Mouse (Mus musculus): ENCODE measurements around the gene Endog.
"Not testable (repeated sequence)": the region's sequence is repeated elsewhere in the genome, so short reads cannot be mapped to it uniquely, and the experiment has no call there.

Gene Endog

DNA sequence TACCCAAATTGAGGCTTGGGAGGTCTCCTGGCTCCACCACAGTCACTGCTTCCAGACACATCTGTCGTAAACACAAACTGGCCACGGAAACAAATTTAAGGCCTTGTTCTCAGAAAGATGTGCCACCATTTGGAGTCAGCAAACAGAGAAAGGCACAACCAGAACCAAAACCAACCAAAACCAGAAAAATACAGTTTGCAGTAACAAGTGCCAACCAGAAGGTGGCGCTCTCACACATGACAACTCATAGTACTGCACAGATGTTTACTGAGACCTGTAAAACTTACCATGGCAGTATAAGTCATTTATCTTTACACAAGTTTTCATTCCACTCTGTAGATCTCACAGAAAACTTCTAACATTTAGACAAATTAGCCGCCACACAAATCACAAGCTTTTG is 4.6 kb upstream of the Endog start:
- DNase-seq (ENCODE audit: low spot score in 2 of 2), result no peak

DNA sequence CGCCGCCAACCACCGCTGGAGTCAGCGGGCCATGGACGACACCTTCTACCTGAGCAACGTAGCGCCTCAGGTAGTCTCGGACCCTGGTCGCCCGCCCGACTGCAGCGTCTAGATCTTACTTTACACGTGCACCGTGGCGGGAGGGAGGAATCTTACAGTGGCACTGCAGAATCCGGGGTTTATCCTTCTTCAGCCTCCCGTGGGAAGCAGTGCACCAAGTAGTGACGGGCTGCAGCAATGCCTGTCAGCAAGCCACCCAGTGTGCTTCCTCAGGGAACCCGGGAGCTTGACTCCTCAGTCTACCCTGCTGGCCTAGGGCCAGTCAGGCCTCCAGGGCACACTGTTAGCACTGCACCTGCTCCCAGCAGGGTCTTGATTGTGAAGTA is 697 bp downstream of the Endog start:
- DNase-seq (ENCODE audit: low spot score in 2 of 2), result no peak

DNA sequence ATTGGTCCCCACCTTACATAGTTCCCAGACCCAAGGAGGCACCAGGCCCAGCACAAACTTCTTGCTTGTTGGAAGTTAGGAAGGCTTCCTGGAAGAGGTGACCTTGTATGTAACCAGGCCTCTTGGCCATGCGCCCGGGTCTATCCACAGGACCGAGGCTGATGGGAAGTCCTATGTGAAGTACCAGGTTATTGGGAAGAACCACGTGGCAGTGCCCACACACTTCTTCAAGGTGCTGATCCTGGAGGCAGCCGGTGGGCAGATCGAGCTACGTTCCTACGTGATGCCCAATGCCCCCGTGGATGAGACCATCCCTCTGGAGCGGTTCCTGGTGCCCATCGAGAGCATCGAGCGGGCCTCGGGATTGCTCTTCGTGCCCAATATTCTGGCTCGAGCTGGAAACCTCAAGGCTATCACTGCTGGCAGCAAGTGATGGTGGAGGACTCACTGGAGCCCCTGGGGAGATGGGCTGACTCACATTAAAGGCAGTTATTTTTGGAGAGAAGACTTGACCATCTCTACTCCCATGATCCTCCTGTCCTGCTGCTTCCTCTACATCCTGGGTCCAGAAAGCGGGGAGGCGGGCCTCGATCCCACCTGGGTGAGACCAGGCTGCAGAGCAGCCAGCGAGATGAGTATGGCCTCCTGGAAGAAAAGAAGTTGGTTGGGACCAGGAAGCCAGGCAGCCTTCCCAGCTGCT is 2.4 kb downstream of the Endog start:
- no peak for DNase-seq (ENCODE audit: low spot score in 2 of 2)

DNA sequence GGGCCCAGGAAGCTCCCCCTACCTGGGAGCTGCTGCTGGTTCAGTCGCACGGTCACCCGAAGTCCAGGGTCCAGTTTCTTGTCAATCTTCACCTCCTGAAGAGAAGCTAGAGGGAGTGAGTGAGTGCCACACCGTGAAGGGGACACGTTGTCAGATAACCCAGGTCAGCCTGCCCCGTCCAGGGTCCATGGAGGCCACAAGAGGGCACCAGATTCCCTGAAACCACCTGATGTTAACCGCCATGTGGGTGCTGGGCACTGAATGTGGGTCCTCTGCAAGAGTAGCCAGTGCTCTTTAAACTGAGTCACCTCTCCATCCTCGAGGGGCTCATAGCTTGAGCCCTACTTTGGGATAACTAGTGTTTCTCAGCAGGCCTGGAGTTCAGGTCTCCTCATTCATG is 4.6 kb downstream of the Endog start:
- DNase-seq (ENCODE audit: low spot score in 2 of 2), result no peak

DNA sequence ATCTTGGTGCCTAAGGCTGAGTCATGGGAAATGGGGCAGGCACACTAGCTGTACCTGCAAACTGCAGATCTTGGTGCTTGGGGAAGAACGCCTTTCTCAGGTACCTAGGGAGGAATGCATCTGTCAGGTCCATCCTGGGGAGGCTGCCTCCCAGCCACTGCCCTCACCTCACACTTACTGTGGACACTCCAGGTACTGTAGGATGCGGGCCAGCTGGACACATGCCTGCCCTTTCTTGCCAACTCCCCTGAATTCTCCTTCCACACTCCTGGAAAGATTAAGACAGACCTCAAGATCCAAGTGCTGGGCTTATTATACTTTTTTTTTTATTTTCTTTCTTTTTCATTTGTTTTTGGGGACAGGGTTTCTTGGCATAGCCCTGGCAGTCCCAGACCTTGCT is 5.3 kb downstream of the Endog start:
- DNase-seq (ENCODE audit: low spot score in 2 of 2), result no peak

DNA sequence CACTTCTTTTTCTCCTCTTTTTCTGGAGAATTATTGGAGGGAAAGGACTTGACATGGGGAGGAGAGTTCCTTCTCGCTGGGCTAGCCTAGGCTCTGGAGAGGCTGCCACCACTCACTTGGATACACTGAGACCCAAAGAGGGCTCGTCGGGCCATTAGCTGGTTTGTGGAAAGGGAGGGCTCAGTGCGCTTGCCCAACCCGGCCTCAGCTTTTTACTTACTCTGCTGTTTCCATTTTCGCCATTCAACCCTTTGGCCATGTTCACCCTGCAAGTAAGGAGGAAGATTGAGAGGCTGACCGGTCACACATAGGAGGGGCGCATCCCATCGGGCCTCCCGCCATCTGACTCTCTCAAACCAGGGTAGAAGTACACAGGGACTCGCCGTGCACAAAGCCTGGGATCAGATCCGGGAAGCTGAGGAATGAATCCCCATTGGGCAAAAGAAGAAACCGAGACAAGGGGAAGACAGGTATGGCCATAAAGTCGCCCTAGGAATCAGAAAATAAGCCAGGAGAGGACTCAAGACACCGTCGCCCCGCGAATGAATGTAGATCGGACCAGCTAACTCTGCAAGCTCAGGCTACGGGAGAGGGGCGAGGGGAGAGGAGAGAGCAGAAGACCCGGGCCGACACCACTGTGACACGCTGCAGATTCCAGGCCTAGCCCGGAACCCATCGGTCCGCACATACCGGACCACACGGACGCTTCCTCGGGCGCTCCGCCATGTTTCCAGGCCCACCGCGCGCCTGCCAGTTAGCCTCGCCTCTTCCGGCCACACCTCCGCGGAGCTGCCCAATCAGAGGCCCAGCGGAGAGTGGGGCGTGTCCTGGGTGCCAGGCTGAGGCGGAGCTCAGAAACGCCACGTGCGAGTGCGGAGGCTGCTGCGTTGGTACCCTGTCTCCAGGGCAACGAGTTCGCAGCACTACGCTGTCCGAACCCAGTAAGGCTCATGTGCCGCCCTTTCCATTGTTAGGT is 6.7 kb downstream of the Endog start, which contains the start of gene Spout1:
Spout1 (minus strand) TSS at position 760 of the 976 bp plus-strand sequence.
- peak; percentile 93 to 94 for DNase-seq (ENCODE audit: low spot score in 2 of 2)

DNA sequence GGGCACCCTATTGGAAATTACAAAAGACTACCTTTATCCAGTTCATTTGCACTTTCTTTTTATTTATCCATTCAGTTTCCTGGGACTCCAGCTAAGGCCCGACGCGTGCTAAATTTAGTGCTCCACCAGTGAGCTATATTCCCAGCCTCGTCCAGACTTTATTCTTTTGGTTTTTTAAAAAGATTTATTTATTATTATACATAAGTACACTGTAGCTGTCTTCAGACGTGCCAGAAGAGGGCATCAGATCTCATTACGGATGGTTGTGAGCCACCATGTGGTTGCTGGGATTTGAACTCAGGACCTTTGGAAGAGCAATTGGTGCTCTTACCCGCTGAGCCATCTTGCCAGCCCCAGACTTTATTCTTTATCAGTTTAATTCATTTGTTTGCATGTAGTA is 7.4 kb downstream of the Endog start:
- DNase-seq (ENCODE audit: low spot score in 2 of 2), result not testable (repeated sequence)

DNA sequence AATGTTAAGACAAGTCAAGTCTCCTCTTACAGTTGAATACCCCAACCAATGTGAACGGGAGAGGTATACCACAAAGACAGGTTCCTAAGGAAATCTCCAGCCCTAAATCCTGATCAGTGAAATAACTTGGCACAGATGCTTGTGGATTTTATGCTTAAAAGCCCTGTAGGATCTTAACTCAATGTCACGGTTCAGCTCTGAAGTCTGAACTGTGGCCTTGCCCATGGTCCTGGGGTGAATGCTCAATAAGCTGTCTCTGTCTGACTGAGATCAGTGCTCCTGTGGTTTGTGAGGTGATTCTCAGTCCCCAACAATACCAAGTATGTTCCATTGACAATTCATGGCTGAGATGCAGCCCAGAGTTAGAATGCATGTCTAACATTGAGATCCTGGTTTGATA is 11.1 kb downstream of the Endog start:
- DNase-seq (ENCODE audit: low spot score in 2 of 2), result no peak

DNA sequence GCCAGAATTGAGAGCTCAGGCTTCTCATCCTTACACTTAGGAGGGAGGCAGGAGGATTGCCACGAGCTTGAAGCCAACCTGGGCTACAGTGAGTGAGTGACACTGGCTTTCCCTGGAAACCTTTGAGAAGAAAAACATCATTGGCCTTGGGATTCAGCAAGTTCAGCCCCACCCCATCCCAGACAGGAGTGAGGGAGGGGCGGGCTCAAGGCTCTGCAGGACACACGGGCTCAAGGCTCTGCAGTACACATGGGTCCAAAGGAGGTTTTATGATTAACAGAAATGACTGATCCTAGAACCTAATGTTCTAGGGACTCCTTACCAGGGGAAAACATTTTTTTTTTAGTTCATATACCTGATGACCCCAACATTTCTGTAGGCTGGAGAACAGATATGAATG is 12.4 kb downstream of the Endog start:
- DNase-seq (ENCODE audit: low spot score in 2 of 2), result no peak

DNA sequence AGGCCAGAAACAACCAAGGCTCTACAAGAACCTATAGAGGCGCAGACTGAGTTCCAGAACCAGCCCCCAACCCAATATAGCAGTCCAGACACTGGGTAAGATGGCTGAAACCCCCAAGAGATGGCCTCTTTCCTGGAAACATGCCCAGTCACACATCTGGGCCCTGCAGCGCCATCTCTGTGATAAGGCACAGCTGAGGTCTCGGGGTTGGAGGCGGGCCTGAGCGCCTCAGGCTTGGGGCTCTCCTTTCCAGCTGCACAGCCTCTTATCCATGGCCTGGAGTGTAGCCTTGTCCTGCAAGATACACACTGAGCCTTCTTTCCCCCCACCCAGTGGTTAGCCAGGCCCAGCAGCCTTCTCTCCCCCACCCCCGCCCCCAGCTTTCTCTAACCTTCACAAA is 14.0 kb downstream of the Endog start:
- DNase-seq (ENCODE audit: low spot score in 2 of 2), result no peak

DNA sequence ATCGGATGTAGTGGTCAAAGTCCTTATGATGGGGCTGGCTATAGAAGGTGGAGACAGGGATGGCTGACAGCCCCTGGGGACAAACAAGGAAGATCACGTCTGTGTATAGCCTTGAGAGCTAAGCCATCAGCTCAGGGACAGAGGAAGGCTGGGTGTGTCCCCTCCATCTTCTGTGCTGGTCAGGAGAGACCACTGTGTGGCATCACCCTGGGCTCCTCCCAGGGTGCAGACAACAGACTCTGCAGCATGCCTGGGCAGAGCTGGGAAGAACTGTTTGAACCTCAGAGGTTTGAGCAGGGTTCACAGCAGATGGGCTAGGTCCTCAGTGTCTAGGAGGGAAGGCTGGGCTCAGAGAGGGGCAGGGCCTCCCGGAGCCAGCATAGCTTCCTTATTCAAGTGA is 14.4 kb downstream of the Endog start:
- no peak for DNase-seq (ENCODE audit: low spot score in 2 of 2)

DNA sequence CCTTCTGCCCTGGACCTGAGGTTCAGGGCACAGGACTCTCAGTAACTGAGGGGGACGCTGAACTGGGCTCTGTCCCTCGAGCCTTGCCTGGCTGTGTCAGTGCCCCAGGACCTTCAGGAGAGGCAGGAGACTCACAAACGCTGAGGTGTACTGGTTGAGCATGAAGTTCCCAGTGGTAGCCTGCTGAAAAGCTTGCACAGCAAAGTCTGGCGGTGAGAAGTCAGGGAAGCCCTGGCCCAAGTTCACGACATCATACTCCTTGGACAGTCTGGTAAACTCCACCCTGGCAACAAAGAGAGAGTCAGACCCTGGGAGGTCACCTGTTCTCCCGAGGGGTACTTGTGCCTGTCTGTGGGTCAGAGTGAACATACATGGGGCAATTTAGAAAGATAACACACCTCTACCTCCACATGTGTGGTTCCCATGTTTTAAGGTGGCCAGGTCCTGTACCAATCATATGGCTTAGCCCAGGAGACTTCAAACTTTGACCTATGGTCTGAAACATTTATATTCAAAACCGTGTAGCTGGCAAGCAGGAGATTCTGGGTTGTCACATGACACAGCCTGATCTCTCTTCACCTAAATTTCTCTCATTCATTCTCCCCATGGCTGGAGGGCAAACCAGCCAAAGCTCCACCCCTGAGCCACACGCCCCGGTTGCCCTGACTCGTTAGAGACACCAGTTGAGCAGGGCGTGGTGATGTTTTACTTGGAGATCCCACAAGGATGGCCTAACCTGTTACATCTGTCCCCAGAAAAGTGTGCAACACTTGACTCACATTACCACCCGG is 20.7 kb downstream of the Endog start:
- DNase-seq (ENCODE audit: low spot score in 2 of 2), result no peak

DNA sequence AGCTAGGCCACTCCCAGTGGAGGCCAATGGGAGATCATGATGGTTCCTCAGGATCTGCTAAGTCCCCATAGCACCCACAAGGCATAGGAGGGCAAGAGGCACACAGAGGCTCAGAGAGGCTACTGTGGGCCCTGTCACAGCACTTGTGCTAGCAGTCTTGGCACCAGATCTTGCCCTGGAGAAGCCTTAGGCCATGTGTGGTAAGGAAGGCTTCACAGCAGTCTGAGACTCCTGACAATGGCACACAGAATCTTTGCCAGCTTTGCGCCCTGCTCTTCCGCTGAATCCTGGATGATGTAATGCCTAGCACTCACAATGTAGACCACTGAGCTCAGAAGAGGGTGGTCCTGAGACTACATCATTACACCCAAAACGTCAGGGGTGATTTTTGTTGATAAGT is 23.4 kb downstream of the Endog start:
- no peak for DNase-seq (ENCODE audit: low spot score in 2 of 2)

DNA sequence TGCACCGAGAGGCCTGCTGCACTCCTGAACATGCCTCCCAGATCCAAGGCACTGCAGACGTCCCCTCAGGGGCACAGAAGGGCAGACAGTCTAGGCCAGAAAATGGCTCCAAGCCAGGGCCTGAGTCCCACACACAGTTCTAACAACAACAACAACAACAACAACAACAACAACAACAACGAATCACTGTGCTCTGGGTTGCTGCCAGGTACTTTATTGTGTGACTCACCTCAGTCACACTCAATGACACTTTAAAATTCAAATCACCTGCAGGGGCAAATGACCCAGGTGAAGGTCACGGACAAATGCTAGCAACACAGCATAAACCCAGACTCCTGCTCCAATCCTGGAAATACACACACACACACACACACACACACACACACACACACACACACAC is 26.7 kb downstream of the Endog start:
- no peak for DNase-seq (ENCODE audit: low spot score in 2 of 2)

DNA sequence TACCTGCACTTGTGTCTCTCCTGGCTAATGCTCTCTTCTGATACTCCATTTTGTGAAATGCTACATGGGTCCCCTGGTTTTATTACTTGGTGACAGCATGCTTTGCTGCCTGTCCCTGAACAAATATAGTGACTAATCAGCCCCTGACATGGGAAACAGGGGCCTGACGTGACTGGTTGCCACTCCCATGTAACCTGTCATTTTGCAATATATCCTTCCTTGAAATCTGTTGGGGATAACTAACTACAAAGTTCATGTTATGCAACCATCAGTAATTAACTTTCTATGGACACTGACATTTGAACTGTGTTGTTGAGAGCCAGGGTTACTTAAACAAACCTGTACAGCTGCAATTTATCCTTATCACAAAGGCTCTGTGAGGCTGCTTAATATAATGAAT is 28.7 kb downstream of the Endog start:
- DNase-seq (ENCODE audit: low spot score in 2 of 2), result no peak

DNA sequence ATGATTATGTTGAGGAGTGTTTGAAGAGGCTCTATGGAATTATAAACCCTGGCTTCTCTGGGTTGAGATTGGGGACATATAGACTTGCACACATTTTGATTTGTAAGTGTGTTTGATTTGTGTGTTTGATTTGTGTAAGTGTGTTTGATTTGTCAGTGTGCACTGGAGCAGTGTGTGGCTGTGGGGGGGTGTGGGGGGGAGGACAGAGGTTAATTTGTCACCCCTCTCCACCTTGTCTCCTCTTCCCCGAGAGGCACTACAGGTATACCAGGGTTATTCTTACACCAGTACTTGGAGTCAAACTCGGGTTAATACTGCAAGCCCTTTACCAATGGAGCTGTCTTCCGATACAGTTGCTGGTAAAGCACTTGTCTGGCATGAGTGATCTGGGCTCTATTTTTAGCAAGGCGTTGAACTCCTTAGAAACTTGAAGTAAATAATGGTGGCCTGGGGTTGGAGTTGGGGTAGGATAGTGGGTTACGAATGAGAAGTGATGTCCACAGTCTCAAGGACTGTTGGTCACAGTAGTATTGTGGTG is 29.2 kb downstream of the Endog start:
- DNase-seq (ENCODE audit: low spot score in 2 of 2), result no peak

DNA sequence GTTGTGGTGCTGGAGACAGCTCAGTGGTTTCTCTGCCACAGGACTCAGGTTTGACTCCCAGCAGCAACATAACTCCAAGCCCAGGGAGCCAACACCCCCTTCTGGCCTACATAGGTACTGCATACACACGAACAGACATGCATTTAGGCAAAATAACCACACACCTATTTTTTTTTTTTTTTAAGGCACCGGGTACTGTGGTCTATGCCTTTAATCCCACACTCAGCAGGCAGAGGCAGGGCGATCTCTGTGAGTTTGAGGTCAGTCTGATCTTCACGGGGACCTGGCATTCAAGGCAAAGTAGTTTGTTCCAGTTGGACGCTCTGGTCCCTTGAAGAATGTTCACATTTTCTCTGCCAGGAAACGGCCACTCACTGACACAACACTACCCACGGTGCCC is 32.1 kb downstream of the Endog start:
- DNase-seq (ENCODE audit: low spot score in 2 of 2), result no peak

DNA sequence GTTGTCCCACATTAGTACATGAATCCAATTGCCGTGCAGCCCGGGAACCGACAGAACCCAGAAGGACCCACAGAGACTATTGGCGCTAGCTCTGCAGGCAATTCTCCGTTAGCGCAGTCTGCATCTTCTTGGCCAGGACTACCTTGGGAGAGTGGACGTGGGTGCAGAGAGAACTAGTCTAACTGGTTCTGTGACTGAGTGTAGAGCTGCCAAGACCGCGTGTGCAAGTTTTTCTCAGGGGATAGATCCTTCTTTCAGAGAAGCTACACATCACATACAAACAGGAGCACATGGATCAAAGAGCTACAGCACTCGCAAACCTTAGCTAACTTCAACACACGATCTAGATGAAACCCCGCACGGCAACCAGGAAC is 33.9 kb downstream of the Endog start:
- no peak for DNase-seq (ENCODE audit: low spot score in 2 of 2)

DNA sequence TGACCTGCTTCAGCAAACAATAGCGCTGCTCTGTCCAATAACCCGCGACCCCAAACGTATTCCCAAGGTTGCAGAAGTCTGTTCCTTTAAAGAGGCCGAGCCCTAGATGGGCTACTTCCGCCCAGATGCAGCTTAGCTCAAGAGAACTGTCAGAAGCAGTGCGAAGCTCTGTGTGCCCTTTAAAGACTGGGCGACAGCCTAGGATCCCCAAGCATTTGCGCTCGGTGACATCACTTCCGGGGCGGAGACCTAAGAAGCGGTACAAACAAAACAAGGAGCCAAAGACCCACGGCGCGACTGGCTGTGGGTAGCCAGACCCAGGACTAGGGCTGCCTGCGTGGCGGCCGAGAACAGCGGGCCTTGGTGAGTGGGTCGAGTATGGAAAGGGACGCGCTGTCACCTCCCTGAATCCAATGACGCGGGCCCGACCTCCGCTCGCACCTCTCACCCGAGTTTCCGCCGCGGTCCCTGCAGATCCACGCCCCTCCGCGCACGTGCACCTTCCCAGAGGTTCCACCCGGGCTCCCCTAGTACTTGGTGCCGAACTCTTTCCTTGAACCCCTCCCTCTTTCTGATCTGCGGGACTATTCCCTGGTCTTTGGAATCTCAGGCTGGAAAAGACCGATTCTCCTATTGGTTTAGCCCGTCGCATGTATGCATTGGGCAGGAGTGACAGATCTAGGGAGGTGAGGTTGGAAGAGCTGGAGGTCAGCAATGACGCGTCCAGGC is 34.5 kb downstream of the Endog start, which contains the start of gene Kyat1:
Kyat1 (minus strand) TSS at position 219 of the 729 bp plus-strand sequence.
- peak; percentile 88 to 89 for DNase-seq (ENCODE audit: low spot score in 2 of 2)

DNA sequence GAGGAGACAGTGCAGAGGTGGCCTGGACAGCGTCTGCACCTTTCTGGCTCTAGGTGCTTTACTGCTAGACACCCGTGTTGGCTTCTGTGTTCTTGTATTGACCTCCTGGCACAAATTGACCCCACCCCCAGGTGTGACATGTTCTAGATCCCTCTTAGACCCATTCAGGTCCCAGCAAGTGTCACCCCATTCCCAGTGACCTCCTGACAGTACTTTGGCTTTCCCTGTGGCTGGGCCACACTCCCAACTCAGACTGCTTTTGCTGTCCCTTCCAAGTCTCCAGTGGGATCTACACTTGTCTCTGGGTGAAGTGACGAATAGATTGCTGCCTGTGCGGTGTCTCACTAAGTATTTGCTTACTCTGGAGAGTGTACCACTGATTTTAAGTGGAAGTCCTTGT is 36.1 kb downstream of the Endog start:
- no peak for DNase-seq (ENCODE audit: low spot score in 2 of 2)

DNA sequence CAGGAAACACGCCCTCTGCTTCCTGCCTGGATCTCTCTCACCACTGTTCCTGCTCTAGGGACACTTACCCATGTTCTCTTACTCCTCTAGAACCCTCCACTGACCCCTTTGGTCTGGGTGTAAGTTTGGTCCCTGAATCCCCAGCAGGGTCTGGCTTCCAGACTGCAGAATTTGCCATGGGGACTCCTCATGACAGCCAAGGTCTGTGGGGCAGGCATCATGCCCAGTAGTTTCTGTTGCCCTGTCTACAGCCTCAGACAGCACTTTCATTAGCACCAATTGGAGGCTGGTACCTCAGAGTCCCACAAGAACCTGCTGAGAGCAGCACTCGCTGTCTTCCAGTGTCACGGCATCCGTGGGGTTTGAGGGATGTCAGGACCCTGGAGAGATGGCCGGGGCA is 36.6 kb downstream of the Endog start:
- no peak for DNase-seq (ENCODE audit: low spot score in 2 of 2)
